Mouse (Mus musculus): Measurements from ENCODE around the gene Baz2b.
"Not testable (repeated sequence)": the region's sequence is repeated elsewhere in the genome, so short reads cannot be mapped to it uniquely, and the experiment has no call there.

Gene Baz2b

GRCm38 (mm10) chr2:59862618-59863017 lies 347.0 kb downstream of the Baz2b start:
- no peak for DNase-seq (ENCODE audit: low read depth)

- no peak for DNase-seq (ENCODE audit: low read depth)
Measured at GRCm38 (mm10) chr2:59854363-59854762, 355.3 kb downstream of the Baz2b start.

GRCm38 (mm10) chr2:59853543-59853942 lies 356.1 kb downstream of the Baz2b start:
- no peak for DNase-seq (ENCODE audit: low read depth)

GRCm38 (mm10) chr2:59852916-59853315 lies 356.7 kb downstream of the Baz2b start:
- no peak for DNase-seq (ENCODE audit: low read depth)

- DNase-seq (ENCODE audit: low read depth): not testable (repeated sequence)
Measured at GRCm38 (mm10) chr2:59851885-59852284, 357.8 kb downstream of the Baz2b start.
